In the genomic region with DNA sequence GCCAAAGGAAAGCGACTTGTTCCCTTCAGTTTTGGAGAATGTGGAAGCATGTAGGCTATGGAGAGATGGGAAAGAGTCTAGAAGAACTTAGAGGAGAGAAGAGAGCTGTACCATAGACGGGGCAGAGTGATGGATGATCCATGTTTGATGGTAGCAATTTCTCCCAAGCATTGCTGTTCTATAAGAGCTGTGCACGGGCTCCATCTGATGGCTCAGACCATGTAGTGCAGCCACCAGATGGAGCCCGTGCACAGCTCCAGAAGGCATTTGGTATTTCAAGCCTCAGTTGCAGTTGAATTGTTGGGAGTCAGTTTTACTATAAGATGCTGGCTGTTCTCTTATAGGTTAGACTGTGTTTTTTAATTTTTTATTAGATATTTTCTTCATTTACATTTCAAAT, we compare ENCODE assay signal across 7 mouse cellular contexts. TPM values are rescaled to one million over a fixed set of nuclear protein-coding genes. Genes with fewer than 3 reads are reported as not detected.
DNase-seq lines count a peak whose midpoint lies in the region; ATAC-seq lines count a peak whose summit lies in the region.

No protein-coding gene starts in this region.

- H3K9ac ChIP-seq in neural tube, embryonic 11.5 days (ENCODE audit: low read length) = no peak overlapping the region

- no peaks in the 10 kb centered on the region for H3K9me3 ChIP-seq in neural tube, embryonic 11.5 days (ENCODE audit: control insufficient read depth, low read length)

- intact Hi-C loops in left cerebral cortex, postnatal 4 days (cut with DNase I) = loop anchor here (5.0 kb wide), 1 partner anchor 69 kb away; no protein-coding TSS in a partner anchor

- no peaks in the 10 kb centered on the region for H3K4me1 ChIP-seq in neural tube, embryonic 11.5 days (ENCODE audit: control insufficient read depth, insufficient read depth, low read length)

- WGBS in neural tube, embryonic 11.5 days = 22% methylated on average over 4 of the region's 4 CpGs

- H3K27ac ChIP-seq in neural tube, embryonic 11.5 days (ENCODE audit: low read depth, low read length) = no peak overlapping the region

- no peaks in the 10 kb centered on the region for H3K36me3 ChIP-seq in neural tube, embryonic 11.5 days (ENCODE audit: control insufficient read depth, insufficient read depth, low read length)

- peak; percentile 81 for ATAC-seq in erythroid progenitor cell, adult 5-6 weeks (replicated peaks; ENCODE audit: low FRiP score, poor library complexity, severe bottlenecking)
- no peak for ATAC-seq in neural tube, embryonic 11.5 days (ENCODE audit: insufficient read depth, low FRiP score, low TSS enrichment)

- H3K4me2 ChIP-seq in neural tube, embryonic 11.5 days (ENCODE audit: low read depth) = no peak overlapping the region

- DNase-seq in urinary bladder, postnatal 25 days (ENCODE audit: low spot score) = peak; percentile 48
- no peak for DNase-seq in urinary bladder, postnatal 10 days (ENCODE audit: low spot score)
- DNase-seq in brain, embryonic 18.5 days (ENCODE audit: low read depth, low spot score) = peak; percentile 51
- peak; percentile 35 for DNase-seq in hindlimb bud, embryonic 11.5 days (ENCODE audit: extremely low spot score, low read depth, low spot score)
- DNase-seq in left cerebral cortex, postnatal 4 days = peak; percentile 67
- DNase-seq in neural tube, embryonic 11.5 days (ENCODE audit: low spot score) = peak; percentile 75

- H3K27me3 ChIP-seq in neural tube, embryonic 11.5 days (ENCODE audit: control insufficient read depth, insufficient read depth, low read length) = no peaks in the 10 kb centered on the region

- H3K4me3 ChIP-seq in neural tube, embryonic 11.5 days (ENCODE audit: low read depth, low read length) = no peak overlapping the region

RNA-seq across cellular contexts. Expression of a gene that starts 56.9 kb away (rescaled TPM):
- 0.42 and 0.72 TPM in 2 replicates for total RNA-seq in erythroid progenitor cell, adult 5-6 weeks (2015; ENCODE audit: low replicate concordance)
- 1.4 and 1.5 TPM in 2 replicates for total RNA-seq in erythroid progenitor cell, adult 5-6 weeks (2017; ENCODE audit: low replicate concordance)
- 10 to 100 TPM; 24.6 to 33.8 TPM for total RNA-seq in left cerebral cortex, postnatal 4 days (2021)
- polyA plus RNA-seq in neural tube, embryonic 11.5 days (2014; fragmentation: Nextera tagmentation; extraction: Ambion mirVana) = 79.9 and 95.7 TPM in 2 replicates

Comparison
In these comparisons a context has a peak if more than half of its experiments do, and no peak if none do; other contexts are left out.
1. RNA of a gene that starts 56.9 kb away (total RNA-seq): 24.6 to 33.8 TPM in left cerebral cortex, postnatal 4 days; 0.42 to 1.5 TPM in erythroid progenitor cell, adult 5-6 weeks; every median in the first group is over 10 times any median in the second.